Mouse (Mus musculus): Measurements from ENCODE around the gene Tas2r107. TPM values are rescaled to one million over a fixed set of nuclear protein-coding genes. Genes with fewer than 3 reads are reported as not detected.
"Not testable (repeated sequence)": the region's sequence is repeated elsewhere in the genome, so short reads cannot be mapped to it uniquely, and the experiment has no call there.

The Tas2r107 gene
- total RNA-seq (2021): not detected

DNA sequence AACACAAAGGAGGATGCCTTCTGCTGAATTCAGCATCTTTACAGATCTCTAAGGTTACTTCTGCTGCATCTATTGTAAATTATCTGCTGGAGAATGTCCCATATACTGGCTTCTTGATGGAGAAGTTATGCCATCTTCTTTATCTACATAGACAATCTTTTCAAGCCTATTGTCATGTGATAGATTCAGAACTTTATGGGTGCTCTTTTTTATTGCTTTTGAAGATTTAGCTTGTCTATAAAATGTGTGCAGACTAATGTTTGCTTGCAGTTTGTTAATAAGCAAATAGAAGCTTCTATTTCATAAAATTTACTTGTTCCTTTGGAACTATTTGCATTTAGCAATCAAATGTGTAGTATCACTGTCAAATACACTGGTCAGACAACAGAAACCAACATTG is at the start of gene Tas2r107:
Gene Tas2r107 (minus strand): TSS at position 101 of the 400 bp plus-strand sequence.
- no peak for DNase-seq
- intact Hi-C loops (cut with DNase I): no loop called here

DNA sequence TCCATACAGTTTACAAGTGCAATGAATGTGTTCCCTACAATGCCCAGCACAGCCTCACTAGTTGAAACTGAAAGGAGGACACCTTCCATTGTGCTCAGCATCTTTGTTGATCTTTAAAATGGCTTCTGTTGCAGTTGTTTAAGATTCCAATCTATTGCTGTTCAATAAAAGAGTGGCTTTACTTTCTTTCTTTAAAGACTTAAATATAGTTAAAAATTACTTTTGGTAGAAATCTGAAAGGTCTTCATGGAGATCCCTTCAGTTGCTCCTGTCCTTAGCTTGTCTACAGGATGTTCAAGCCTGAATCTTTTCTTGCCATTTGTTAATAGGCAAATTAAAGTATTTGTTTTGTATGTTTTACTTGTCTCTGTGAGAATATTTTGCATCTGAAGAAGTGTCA is 30.0 kb upstream of the Tas2r107 start, which contains the start of gene Tas2r114:
Gene Tas2r114 (minus strand): TSS at position 101 of the 400 bp plus-strand sequence.
- intact Hi-C loops (cut with DNase I): no loop called here
- no peak for DNase-seq

DNA sequence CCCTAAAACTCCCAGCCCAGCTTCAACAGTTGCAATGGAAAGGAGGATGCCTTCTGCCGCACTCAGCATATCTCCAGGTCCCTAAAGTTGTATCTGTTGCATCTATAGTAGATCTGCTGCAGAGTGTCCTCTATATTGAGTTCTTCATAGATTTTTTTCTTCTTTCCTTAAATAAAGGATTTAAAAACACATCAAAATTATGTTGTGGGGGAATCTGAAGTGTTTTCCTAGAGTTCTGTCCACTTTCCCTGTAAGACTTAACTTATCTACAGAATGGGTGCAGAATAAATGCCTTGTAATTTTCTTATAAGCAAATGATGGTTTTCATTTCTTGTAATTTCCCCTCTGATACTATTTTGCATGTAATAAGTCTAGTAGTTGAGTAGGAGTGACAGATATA is 27.4 kb upstream of the Tas2r107 start, which contains the start of gene Tas2r105:
Gene Tas2r105 (minus strand): TSS at position 101 of the 400 bp plus-strand sequence.
- intact Hi-C loops (cut with DNase I): no loop called here
- no peak for DNase-seq

DNA sequence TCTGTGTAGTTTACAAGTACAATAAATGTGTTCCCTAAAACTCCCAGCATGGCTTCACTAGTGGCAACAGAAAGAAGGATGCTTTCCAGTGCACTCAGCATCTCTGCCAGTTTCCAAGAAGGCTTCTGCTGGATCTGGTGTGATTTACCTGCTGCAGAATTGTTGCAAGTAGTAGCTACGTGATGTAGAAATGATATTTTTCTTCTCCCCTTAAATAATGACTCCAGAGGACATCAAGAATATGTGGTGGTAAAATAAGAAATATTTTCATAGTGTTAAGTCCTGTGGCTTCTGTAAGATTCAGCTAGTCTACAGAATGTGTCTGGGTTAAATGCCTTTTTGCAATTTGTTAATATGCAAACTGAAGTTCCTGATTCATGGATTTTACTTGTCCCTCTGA is 25.7 kb upstream of the Tas2r107 start, which contains the start of gene Tas2r104:
Gene Tas2r104 (minus strand): TSS at position 101 of the 400 bp plus-strand sequence.
- DNase-seq: no peak
- intact Hi-C loops (cut with DNase I): no loop called here

DNA sequence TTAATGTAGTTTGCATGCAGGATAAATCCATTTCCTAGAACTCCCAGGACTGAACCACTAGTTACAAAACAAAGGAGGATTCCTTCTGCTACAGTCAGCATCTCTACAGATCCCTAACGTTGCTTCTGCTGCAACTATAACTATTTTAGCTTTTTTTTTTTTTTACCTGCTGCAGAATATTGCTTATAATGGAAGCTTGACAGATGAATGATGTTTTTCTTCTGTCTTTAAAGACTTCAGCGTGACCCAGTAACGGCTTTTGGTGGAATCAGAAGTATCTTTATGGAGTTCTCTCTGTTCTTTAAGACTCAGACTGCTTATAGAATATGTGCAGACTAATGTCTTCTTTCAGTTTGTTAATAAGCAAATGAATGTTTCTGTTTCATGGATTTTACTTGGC is 18.8 kb upstream of the Tas2r107 start, which contains the start of gene Tas2r106:
Gene Tas2r106 (minus strand): TSS at position 101 of the 400 bp plus-strand sequence.
- intact Hi-C loops (cut with DNase I): no loop called here
- DNase-seq: no peak

DNA sequence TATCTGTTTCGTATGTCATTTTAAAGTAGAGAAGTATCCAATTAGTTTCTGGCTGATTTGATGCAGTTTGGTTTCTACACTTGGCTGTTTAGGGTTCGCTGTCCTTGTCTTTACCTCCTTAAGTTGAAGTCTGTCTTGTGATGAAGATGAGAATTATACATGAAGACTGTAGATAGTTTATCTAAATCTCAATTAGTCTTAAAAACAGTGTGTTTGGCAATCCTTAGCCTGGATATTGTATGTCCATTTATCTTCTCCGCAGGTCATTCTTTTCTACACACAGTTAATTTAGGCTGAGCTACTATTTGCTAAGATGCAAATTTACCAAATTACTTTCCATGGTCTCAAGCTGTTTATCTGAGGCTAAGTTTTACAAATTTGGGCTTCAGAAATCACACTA is 29.1 kb downstream of the Tas2r107 start, which contains the start of gene Tas2r130:
Gene Tas2r130 (minus strand): TSS at position 101 of the 400 bp plus-strand sequence.
- intact Hi-C loops (cut with DNase I): no loop called here
- no peak for DNase-seq

DNA sequence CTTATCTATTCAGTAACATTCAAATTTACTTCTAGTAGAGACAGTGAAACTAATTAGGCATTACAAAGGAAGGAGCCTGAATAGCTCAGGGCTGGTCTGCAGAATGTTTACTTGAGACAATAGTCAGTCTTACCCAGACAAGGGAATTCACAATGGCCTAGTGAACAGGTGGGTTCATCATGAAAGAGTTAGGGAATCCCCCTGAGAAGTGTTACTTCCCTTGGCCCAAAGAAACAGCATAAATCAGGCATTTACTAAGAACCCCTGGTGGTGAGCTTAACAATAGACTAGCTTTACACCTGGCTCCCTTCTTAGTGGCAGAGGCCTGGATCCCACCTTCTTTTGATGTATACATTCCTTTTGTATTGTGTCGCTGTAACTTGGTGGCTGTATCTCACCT is 50.0 kb downstream of the Tas2r107 start:
- not testable (repeated sequence) for DNase-seq

More for the DNA sequence above, 50.0 kb downstream of the Tas2r107 start:
- intact Hi-C loops (cut with DNase I): not testable (repeated sequence)

Other genes with a start within 250 kb of the Tas2r107 start
- gene 5430401F13Rik, start 173.7 kb downstream of the Tas2r107 start, total RNA-seq (2021): not detected
- gene Gm6619, start 173.7 kb downstream of the Tas2r107 start, total RNA-seq (2021): not detected
- not detected for gene Tas2r130, start 29.2 kb downstream of the Tas2r107 start, total RNA-seq (2021)
- not detected for gene Tas2r106, start 18.7 kb upstream of the Tas2r107 start, total RNA-seq (2021)
- gene Tas2r104, start 25.6 kb upstream of the Tas2r107 start, total RNA-seq (2021): not detected
- not detected for gene Tas2r105, start 27.3 kb upstream of the Tas2r107 start, total RNA-seq (2021)
- not detected for gene Tas2r114, start 29.9 kb upstream of the Tas2r107 start, total RNA-seq (2021)

Data from heart, postnatal 36 days (tissue).